ENCODE assay signal across 8 mouse cellular contexts in genomic region chrX:43428855-43429263, GRCm38 (mm10). TPM values are rescaled to one million over a fixed set of nuclear protein-coding genes. Genes with fewer than 3 reads are reported as not detected.
DNase-seq lines count a peak whose midpoint lies in the region; ATAC-seq and TF ChIP-seq lines count a peak whose summit lies in the region.

Gene Tenm1, minus strand, starts transcription at chrX:43429126.

- H3K4me2 ChIP-seq in hindbrain, embryonic 11.5 days (replicated peaks; ENCODE audit: low read depth, low read length): peak within 1 kb of the TSS; percentile 67
- peak within 1 kb of the TSS; percentile 61 for H3K4me2 ChIP-seq in limb, embryonic 12.5 days

- H3K27me3 ChIP-seq in hindbrain, embryonic 11.5 days (ENCODE audit: control insufficient read depth, insufficient read depth, low read length): peaks cover 7% of the 10 kb centered on the region; the same call in 1 of the 2 replicates
- peaks cover 15% of the 10 kb centered on the region for H3K27me3 ChIP-seq in limb, embryonic 12.5 days

- H3K9ac ChIP-seq in hindbrain, embryonic 11.5 days (ENCODE audit: low read depth, low read length): 0 out of 2 replicates have a peak within 1 kb of the TSS, but pooled peaks have one; percentile 4
- no peak within 1 kb of the TSS for H3K9ac ChIP-seq in limb, embryonic 12.5 days (replicated peaks)

- DNase-seq in kidney, postnatal 4 days: peak; percentile 15 to 29
- DNase-seq in kidney, adult 11 months: no peak
- peak; percentile 48 for DNase-seq in hindbrain, embryonic 11.5 days (ENCODE audit: low spot score)
- DNase-seq in right cerebral cortex, postnatal 14 days: peak; percentile 36
- DNase-seq in adrenal gland, adult 18-20 months (ENCODE audit: low spot score in 2 of 2): no peak
- no peak for DNase-seq in lung, postnatal 14 days

- TF ChIP-seq POLR2A in cortical plate, adult 2 months (IDR thresholded peaks at IDR 0.05; ENCODE audit: extremely low read depth, insufficient read depth, low read length): peak; percentile 42; the same call in 1 of the 2 replicates

- TF ChIP-seq CTCF in cortical plate, adult 2 months (IDR thresholded peaks at IDR 0.05; ENCODE audit: extremely low read depth, insufficient read depth, low read length): no peak

- no peaks in the 10 kb centered on the region for H3K9me3 ChIP-seq in hindbrain, embryonic 11.5 days (ENCODE audit: control insufficient read depth, low read length)
- H3K9me3 ChIP-seq in limb, embryonic 12.5 days: no peaks in the 10 kb centered on the region

- 15% methylated on average over 22 of the region's 22 CpGs for WGBS in hindbrain, embryonic 11.5 days
- WGBS in limb, embryonic 12.5 days: 23% methylated on average over 22 of the region's 22 CpGs

- 0 out of 2 replicates have a peak within 1 kb of the TSS, but pooled peaks have one; percentile 25 for H3K27ac ChIP-seq in cortical plate, adult 2 months (ENCODE audit: insufficient read depth, low read length)
- no peak within 1 kb of the TSS for H3K27ac ChIP-seq in hindbrain, embryonic 11.5 days (ENCODE audit: low read depth, low read length)
- H3K27ac ChIP-seq in limb, embryonic 12.5 days: no peak within 1 kb of the TSS

- H3K4me3 ChIP-seq in cortical plate, adult 2 months (ENCODE audit: insufficient read depth, low read length): peak within 1 kb of the TSS; percentile 89
- H3K4me3 ChIP-seq in hindbrain, embryonic 11.5 days (ENCODE audit: low read depth, low read length): peak within 1 kb of the TSS; percentile 36
- peak within 1 kb of the TSS; percentile 36 for H3K4me3 ChIP-seq in limb, embryonic 12.5 days (replicated peaks)

- H3K36me3 ChIP-seq in hindbrain, embryonic 11.5 days (ENCODE audit: control insufficient read depth, insufficient read depth, low read length): no peaks in the 10 kb centered on the region
- H3K36me3 ChIP-seq in limb, embryonic 12.5 days: no peaks in the 10 kb centered on the region

- ATAC-seq in hindbrain, embryonic 11.5 days (ENCODE audit: low FRiP score): peak; percentile 53
- peak; percentile 68 for ATAC-seq in limb, embryonic 12.5 days (ENCODE audit: insufficient number of reproducible peaks, insufficient read depth, low FRiP score, low TSS enrichment, low read depth)

- H3K4me1 ChIP-seq in cortical plate, adult 2 months (ENCODE audit: control insufficient read depth, insufficient read depth, low read length): no peaks in the 10 kb centered on the region
- H3K4me1 ChIP-seq in hindbrain, embryonic 11.5 days (replicated peaks; ENCODE audit: control insufficient read depth, insufficient read depth, low read length): no peaks in the 10 kb centered on the region; the same call in 1 of the 2 replicates
- no peaks in the 10 kb centered on the region for H3K4me1 ChIP-seq in limb, embryonic 12.5 days (replicated peaks)

RNA-seq across cellular contexts. Expression of gene Tenm1, which starts in this region (rescaled TPM):
- 12.0 and 12.9 TPM in 2 replicates for polyA plus RNA-seq in cortical plate, adult 2 months (2012; rRNA removed)
- polyA plus RNA-seq in hindbrain, embryonic 11.5 days (2014; fragmentation: Nextera tagmentation; extraction: Ambion mirVana): 2.1 and 2.8 TPM in 2 replicates
- polyA plus RNA-seq in limb, embryonic 12.5 days (2016; fragmentation: Nextera tagmentation; extraction: Ambion mirVana): 1.3 TPM in 2 replicates
- under 1 TPM; 0.54 to 0.99 TPM for total RNA-seq in adrenal gland, adult 18-20 months (2021)

Comparison
In these comparisons a context has a peak if more than half of its experiments do, and no peak if none do; other contexts are left out.
1. DNase-seq: peak in kidney, postnatal 4 days (2 of 2), hindbrain, embryonic 11.5 days (single experiment) and right cerebral cortex, postnatal 14 days (single experiment); none in kidney, adult 11 months (single experiment), adrenal gland, adult 18-20 months (0 of 2) and lung, postnatal 14 days (single experiment).
2. H3K4me3 ChIP-seq: peak in every context shown above with its lines; median percentile 89 in cortical plate, adult 2 months; 36 in hindbrain, embryonic 11.5 days; 36 in limb, embryonic 12.5 days.